ENCODE assay signal across 9 mouse cellular contexts in the genomic region with DNA sequence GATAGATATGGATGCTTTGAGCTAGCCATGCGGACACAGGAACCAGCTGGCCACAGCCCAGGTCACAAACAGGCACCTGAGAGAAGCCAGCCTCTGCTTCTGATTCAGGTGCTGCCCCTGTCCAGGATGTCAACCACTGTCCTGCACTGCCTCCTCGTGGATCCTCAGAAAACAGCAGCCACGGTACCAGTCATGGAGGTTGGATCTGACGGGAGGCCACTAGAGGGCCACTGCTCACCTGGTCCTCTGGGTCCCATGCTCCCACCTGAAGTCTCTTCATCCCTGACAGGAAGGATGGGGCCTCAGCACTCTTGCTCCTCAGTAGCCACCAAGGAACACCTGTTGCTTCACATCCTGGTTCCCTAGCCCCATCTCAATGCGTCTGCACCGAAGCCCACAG. TPM values are rescaled to one million over a fixed set of nuclear protein-coding genes. Genes with fewer than 3 reads are reported as not detected.
DNase-seq lines count a peak whose midpoint lies in the region; ATAC-seq lines count a peak whose summit lies in the region.
"Had no signal": no experiment of that assay in that cellular context is flagged by ENCODE, and none has a peak within 500 bp of the region (broad histone marks: within the 10 kb centered on the region; RNA-seq: fewer than 3 reads in every experiment).

No protein-coding gene starts in this region.

- no peaks in the 10 kb centered on the region for H3K4me1 ChIP-seq in intestine, embryonic 15.5 days (replicated peaks)
- H3K4me1 ChIP-seq in midbrain, embryonic 10.5 days: peaks cover 19% of the 10 kb centered on the region

- no peak overlapping the region for H3K27ac ChIP-seq in intestine, embryonic 15.5 days
- H3K27ac ChIP-seq in midbrain, embryonic 10.5 days (replicated peaks): no peak overlapping the region

- DNase-seq in ZHBTc4 (ENCODE audit: low read depth, low spot score): peak; percentile 82
- peak; percentile 62 for DNase-seq in cerebellum, adult 9-11 months
- DNase-seq in frontal cortex, postnatal 10 days (ENCODE audit: low spot score in 2 of 2): peak; percentile 32 to 76
- DNase-seq in left cerebral cortex, adult 8-10 months (ENCODE audit: low spot score in 2 of 2): peak; percentile 31 to 86
- DNase-seq in midbrain, embryonic 10.5 days (ENCODE audit: low spot score): peak; percentile 76
- DNase-seq in right cerebral cortex, postnatal 4 days: peak; percentile 82
- peak; percentile 55 for DNase-seq in yolk sac, embryonic 10.5 days (ENCODE audit: low spot score)

- 23% methylated on average over 6 of the region's 6 CpGs for WGBS in intestine, embryonic 15.5 days
- 20% methylated on average over 6 of the region's 6 CpGs for WGBS in midbrain, embryonic 10.5 days

- no peak overlapping the region for H3K4me3 ChIP-seq in intestine, embryonic 15.5 days (replicated peaks)
- no peak overlapping the region for H3K4me3 ChIP-seq in midbrain, embryonic 10.5 days
- H3K4me3 ChIP-seq: megakaryocyte, embryonic 14.5 days had no signal

- H3K9ac ChIP-seq in intestine, embryonic 15.5 days: no peak overlapping the region

- H3K36me3 ChIP-seq in intestine, embryonic 15.5 days: no peaks in the 10 kb centered on the region
- no peaks in the 10 kb centered on the region for H3K36me3 ChIP-seq in midbrain, embryonic 10.5 days

- no peak overlapping the region for H3K4me2 ChIP-seq in intestine, embryonic 15.5 days (replicated peaks)

- H3K9me3 ChIP-seq in intestine, embryonic 15.5 days: no peaks in the 10 kb centered on the region
- H3K9me3 ChIP-seq in midbrain, embryonic 10.5 days (replicated peaks): no peaks in the 10 kb centered on the region
- H3K9me3 ChIP-seq: megakaryocyte, embryonic 14.5 days had no signal

- no peaks in the 10 kb centered on the region for H3K27me3 ChIP-seq in intestine, embryonic 15.5 days (replicated peaks)
- peaks cover 50% of the 10 kb centered on the region for H3K27me3 ChIP-seq in midbrain, embryonic 10.5 days (ENCODE audit: low read depth, poor library complexity, severe bottlenecking)

- peak; percentile 65 for ATAC-seq in intestine, embryonic 15.5 days

RNA-seq across cellular contexts. Expression of a gene that starts 34.4 kb away (rescaled TPM):
- 0.33 TPM in 1 of 2 replicates, not detected in the other for polyA plus RNA-seq in intestine, embryonic 15.5 days (2015; fragmentation: Nextera tagmentation; extraction: Ambion mirVana)
- total RNA-seq in left cerebral cortex, adult 8-10 months (2022): not detected
- not detected in 2 replicates for polyA plus RNA-seq in midbrain, embryonic 10.5 days (2016; fragmentation: Nextera tagmentation; extraction: Ambion mirVana)
